Mouse (Mus musculus): Measurements from ENCODE around the gene Tnks1bp1.

Tnks1bp1 gene

DNA sequence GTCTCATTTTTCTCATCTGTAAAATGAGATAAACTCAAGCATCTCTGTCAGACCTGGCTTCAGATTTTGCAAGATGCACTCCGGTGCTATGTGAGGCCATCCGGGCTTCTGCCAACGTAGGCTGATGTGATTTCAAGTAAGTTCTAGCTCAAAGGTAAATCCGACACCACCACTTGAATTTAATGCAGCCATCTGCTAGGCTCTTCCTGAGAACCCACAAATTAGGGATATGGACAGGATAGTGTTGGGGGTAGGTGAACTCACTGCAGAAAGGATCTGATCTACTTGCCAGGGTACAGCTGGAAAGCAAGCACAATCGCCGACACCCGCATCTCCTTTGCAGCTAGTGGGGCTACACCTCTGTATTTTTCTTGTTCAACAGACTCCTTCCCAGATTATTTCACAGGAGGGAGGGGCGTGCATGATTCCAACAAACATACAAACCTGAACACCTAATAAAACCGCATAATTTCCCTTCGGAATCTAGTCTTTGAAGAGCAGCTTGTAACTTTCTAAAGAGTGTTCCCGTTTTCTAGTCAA, 11.2 kb upstream of the Tnks1bp1 start:
- in situ Hi-C loops (cut with MboI; ENCODE audit: unreplicated experiment in 2 of 2): loop anchor here (10.0 to 25.0 kb wide), 4 partner anchors 312 to 1299 kb away; partner anchors contain the start of genes Clp1 (in 1 of the 2) and Zdhhc5 (in 1 of the 2)

DNA sequence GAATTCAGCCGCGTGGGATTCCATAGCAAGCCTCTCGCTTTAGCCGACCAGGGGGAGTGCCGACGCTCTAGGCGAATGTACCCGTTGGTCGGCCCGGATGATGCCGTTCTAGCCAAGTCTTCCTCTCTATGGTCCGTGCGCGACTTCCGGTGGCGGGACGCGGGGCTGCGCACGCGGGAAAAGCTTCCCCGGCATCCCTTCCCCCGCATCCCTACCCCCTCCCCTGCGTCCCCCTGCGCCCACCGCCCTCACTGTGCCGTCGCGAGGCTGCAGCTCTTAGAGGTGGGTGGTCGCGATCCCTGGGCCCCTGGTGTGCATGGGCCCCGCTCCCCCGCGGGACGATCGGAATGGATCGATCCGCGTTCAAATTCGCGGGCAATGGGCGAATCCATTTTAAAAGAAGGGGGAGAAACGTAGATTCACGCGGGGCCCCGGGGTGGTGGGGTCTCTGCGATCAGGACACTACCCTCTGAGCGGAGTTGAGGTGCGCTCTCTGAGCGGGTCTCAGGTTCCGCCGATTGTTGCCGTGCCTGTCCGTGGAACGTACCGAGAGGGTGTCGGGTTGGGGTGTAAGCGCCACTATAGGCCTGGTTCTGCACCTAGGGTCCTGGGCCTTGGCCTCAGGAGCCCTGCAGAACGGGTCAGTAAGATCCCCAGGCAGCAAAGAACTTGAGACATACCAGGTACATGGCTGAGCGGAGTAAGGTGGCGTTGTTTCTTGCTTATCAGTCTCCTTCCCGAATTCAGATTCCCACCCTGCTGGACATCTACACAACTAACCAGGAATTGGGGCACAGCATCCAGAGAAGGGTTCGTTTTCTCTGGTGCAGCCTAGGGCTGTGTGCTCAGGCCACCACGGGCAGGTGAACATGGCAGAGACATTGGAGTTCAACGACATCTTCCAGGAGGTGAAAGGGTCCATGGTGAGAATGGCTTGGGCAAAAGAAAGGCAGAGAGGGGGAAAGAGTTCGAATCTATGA, 10.5 kb upstream of the Tnks1bp1 start, which contains the start of the genes Ssrp1 and P2rx3:
Gene Ssrp1, plus strand, starts transcription at position 188 of the 980 bp plus-strand sequence.
Gene P2rx3, minus strand, starts transcription at position 416 of the 980 bp plus-strand sequence.
- in situ Hi-C loops (cut with MboI; ENCODE audit: unreplicated experiment in 2 of 2): loop anchor here (10.0 to 25.0 kb wide), 4 partner anchors 313 to 1300 kb away; partner anchors contain the start of genes Clp1 (in 1 of the 2) and Zdhhc5 (in 1 of the 2)

DNA sequence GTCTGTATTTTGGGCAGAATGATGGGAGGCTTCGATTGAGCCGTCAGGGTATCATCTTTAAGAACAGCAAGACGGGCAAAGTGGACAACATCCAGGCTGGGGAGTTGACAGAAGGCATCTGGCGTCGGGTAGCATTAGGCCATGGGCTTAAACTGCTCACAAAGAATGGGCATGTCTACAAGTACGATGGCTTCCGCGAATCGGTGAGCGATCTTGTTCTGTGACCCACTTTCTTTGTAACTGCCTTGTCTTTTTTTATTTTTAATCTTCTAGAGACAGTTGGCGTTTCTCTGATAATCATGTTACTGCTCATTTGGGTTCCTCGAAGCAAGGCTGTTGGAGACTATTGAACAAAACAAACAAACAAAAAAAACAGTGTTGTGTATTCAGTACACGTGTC, 9.5 kb upstream of the Tnks1bp1 start:
- in situ Hi-C loops (cut with MboI; ENCODE audit: unreplicated experiment in 2 of 2): loop anchor here (10.0 to 25.0 kb wide), 4 partner anchors 314 to 1301 kb away; partner anchors contain the start of genes Clp1 (in 1 of the 2) and Zdhhc5 (in 1 of the 2)

DNA sequence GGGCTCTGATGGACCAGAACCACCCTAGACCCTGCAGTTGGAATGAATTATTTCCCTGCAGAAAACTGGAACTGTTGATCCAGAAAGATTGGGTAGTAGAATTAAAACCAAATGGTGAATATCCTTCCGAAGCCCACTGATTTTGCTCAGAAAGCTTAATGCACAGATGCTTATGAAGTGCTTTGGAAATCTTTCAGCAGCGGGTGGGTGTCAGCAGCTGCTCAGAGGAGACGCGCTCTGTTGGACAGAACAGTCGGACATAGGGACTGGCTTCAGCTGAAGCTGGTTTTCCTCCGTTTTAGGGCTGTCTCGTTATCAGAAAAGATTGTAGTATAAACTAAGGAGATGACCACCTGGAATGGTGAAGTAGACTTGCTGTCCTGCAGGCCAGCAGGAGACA, 4.2 kb upstream of the Tnks1bp1 start:
- in situ Hi-C loops (cut with MboI; ENCODE audit: unreplicated experiment in 2 of 2): loop anchor here (5.0 to 25.0 kb wide), 5 partner anchors 331 to 1399 kb away; partner anchors contain the start of genes Calcrl (in 1 of the 2), Zc3h15 (in 1 of the 2) and Zdhhc5 (in 1 of the 2)

DNA sequence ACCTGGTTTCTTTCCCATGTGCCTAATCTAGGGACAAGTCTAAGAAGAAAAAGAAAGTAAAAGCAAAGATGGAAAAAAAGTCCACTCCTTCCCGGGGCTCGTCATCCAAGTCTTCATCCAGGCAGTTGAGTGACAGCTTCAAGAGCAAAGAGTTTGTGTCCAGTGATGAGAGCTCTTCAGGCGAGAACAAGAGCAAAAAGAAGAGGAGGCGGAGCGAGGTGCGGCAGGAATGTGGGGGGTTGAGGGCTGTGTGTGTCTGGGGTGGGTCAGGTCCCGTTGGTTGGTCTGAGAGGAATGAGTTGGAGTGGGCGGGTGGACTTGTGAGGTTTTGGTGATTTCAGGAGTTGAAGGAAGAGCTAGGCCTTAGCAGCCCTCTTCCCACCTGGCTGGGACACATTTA, 1.6 kb upstream of the Tnks1bp1 start:
- in situ Hi-C loops (cut with MboI; ENCODE audit: unreplicated experiment in 2 of 2): loop anchor here (10.0 to 25.0 kb wide), 4 partner anchors 334 to 1401 kb away; partner anchors contain the start of genes Zc3h15 (in 1 of the 2) and Zdhhc5 (in 1 of the 2)

DNA sequence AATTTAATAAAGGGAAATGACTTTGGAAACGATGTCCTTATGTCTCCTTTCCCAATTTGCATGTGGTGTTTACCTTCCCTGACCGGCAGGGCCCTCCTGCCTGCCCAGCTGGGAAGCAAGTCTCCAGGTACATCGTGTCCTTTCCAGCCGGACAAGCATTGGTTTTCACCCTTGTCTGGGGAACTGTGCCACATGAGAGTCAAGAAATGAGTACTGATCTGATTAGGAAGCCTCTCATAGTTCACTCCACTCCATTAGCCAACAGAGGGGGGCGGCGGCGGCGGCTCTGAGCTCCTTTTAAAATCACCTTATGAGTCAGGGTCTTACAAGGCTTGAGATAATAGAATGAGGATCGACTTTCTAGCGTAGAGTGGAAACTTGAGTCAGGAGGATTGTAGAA, 741 bp upstream of the Tnks1bp1 start:
- in situ Hi-C loops (cut with MboI; ENCODE audit: unreplicated experiment in 2 of 2): loop anchor here (10.0 to 25.0 kb wide), 4 partner anchors 335 to 1402 kb away; partner anchors contain the start of genes Zc3h15 (in 1 of the 2) and Zdhhc5 (in 1 of the 2)

DNA sequence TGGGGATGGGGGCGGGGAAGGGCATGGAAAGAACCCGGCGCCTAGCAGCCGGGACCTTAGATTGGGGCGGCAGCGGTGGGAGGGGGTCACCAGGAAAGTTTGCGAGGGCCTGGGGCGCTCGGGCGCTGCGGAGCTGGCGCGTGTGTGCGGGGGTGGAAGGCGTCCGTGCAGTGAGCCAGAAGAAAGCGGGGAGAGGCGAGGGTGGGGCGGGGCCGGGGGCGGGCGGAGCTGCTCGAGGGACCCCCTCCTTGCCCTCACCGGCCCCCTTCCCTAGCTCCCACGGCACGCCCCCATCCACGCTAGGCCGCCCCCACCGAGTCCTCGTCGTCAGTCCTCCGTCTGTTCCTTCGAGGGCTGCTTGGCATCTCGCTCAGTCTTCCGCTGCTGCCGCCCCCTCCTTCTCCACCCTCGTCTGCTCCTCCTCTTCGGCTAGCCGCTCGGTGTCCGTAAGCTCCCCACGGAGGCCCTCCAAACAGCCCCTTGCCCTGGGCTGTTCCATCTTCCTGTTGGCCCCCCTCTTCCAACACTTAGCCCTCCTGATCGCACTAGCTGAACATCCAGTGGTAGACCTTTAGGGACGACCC, 438 bp downstream of the Tnks1bp1 start:
- in situ Hi-C loops (cut with MboI; ENCODE audit: unreplicated experiment in 2 of 2): loop anchor here (10.0 to 25.0 kb wide), 4 partner anchors 336 to 1403 kb away; partner anchors contain the start of genes Zc3h15 (in 1 of the 2) and Zdhhc5 (in 1 of the 2)

DNA sequence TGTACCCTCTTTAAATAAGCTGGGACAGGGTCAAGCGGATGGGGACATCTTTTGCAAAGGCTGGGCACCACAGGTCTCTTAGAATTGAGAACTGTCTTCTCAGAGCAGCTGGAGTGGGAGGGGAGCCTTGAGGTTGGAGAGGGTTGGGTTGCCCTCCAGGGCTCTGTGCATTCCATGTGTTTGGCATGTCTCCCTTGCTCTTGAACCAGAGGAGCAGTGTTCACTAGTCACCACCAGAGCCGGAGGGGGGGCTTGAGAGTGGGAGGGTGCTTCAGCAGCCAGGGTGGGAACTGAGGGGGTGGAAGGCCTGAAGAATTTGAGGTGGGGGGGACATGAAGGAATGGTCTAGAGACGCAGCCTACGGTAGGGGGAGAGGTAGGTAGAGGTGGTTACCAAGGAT, 1.5 kb downstream of the Tnks1bp1 start:
- in situ Hi-C loops (cut with MboI; ENCODE audit: unreplicated experiment in 2 of 2): loop anchor here (10.0 to 25.0 kb wide), 4 partner anchors 337 to 1404 kb away; partner anchors contain the start of genes Zc3h15 (in 1 of the 2) and Zdhhc5 (in 1 of the 2)

DNA sequence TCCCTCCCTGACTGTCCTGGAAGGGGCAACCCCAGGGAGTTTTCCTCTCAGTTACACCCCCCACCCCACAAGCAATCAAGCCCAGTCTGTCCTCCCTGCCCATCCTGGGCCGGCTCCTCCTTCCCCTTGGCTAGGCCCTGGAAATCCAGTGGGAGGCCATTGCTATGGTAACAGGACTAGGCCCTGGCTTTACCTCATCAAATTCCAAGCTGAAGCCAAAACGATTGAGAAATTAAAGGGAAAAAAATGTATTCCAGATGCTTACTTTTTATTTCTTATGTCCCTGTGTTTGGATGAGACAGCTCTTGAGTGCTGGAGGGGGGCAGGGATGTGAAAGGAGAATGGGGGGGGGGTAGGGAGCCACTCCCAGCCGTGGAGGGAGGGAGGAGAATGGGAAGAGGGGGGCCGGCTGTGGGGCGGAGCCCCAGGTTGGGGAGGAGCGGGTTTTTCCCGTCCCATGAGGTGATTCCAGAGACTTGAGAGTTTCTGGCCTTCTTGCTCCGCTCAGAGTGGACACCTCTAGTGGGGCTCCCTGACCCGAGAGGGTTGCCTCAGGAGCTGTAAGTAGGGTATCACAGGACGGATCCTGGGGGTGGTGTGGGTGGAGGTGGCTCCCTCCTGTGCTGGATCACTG, 2.3 kb downstream of the Tnks1bp1 start:
- in situ Hi-C loops (cut with MboI; ENCODE audit: unreplicated experiment in 2 of 2): no loop called here

DNA sequence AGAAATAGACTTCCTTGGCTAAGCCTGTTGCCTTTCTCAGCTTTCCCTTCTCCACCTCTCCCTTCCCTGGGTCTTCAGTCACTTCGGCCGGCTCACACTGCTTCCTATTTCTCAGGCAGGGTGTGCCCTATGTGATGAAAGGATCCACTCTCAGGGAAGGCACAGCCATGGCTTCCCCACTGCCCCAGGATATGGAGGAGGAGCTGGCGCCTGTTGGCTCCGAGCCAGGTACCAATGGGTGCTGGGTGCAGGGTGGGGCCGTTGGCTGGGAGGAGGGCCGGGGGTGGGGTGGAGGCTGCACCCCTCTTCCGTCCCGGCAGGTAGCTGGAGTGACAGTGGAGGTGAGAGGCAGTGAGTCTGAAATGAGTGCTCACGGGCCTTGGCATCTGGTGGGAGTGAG, 2.9 kb downstream of the Tnks1bp1 start:
- in situ Hi-C loops (cut with MboI; ENCODE audit: unreplicated experiment in 2 of 2): no loop called here

DNA sequence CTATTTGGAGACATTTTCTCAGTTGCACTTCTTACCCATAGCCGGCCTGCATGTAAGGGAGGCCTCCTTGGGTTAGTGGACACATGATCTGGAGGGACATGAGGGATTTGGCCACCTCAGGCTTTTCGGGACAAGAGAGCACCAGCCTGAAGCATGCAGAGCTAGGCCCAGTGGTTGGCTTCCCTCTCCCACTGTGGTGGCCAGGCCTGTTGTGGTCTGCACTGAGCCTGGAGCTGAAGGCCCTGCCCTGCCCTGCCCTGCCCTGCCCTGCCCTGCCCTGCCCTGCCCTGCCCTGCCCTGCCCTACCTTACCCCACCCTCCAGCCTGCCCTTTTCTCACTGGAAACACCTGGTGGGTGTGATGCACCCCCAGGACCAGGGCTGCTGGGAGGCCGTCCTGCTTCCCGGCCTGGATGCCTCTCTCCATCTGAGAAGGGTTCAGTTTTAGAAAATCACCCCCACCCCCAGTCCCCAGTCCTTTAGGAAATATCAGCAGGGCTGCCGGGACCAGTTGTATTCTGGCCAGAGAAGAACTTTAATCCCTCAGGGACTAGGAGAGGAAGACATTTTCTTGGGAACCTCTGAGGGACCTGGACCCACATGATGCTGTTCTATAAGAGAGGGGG, 5.5 kb downstream of the Tnks1bp1 start:
- in situ Hi-C loops (cut with MboI; ENCODE audit: unreplicated experiment in 2 of 2): no loop called here

DNA sequence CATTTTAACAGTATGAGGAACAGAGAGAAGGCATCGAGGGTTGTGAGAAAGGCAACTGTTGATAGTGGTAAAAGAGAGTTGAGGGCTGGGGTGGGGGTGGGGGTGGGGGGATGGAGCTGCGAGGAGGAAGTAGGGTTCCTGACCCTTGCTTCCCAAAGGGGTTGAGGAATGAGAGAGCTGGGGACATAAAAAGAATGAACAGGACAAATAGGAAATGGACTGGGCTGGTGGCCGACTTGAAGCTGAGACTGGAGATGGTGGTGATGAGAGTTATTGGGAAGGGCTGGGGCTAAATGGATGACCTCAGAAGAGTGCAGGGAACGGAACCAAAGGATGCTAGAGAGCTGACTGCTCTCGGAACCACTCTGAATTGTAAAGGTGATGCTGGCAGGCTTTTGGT, 8.9 kb downstream of the Tnks1bp1 start:
- in situ Hi-C loops (cut with MboI; ENCODE audit: unreplicated experiment in 2 of 2): no loop called here

DNA sequence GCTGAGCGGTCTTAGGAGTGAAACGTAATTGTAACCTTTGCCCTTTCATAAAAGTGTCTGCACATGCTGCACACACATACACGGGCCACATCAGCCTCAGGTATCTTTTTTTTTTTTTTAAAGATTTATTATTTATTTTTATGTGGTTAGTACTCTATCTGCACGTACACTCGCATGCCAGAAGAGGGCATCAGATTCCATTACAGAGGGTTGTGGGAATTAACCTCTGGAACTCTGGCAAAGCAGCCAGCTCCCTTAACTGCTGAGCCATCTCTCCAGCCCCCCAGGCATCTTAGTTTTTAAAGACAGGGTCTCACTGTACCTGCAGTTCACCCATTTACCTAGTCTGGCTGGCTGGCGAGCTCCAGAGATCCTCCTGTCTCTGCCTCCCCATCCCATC, 11.9 kb downstream of the Tnks1bp1 start:
- in situ Hi-C loops (cut with MboI; ENCODE audit: unreplicated experiment in 2 of 2): no loop called here

DNA sequence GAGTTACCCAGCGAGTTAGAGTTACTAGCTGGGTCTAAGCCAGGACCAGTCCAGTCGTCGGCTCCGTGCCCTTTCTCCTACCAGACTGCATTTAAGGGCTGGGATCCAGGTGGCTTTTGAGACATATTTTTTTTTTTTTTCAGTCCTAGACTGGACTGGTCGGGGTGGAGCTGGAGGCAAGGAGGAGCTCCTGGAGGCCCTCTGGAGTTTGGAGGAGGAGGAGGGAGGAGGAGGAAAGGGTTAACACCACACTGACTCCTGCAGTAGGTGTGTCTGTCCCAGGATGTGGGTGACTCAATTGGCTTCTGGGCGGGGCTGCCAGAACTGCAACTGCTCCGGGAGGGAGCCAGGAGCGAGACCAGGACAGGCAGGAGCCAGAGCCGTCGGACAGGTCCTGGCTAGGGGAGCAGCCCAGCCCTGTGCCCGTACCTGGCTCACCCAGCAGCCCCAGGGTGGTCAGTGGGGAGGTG, 12.8 kb downstream of the Tnks1bp1 start:
- in situ Hi-C loops (cut with MboI; ENCODE audit: unreplicated experiment in 2 of 2): no loop called here

DNA sequence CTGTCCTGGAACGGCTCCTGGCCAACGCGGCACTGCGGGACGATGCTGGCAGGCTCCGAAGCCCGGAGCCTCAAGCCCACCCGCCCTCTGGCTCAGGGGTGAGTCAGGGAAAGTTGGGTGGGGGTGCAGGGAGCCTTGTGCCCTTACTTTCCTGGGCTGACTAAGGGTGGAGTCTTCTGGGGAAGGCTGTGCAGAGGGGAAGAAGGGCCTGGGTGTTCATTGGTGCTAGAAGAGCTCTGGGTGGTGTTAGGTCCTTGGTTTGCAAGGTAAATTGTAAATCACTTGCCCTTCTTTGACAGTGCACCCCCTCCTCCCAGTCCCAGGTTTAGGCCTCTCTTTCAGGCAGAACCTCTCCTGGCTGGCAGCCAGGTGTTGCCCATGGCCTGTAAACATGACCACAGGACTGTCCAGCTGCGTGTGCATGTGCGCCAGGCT, 13.3 kb downstream of the Tnks1bp1 start:
- in situ Hi-C loops (cut with MboI; ENCODE audit: unreplicated experiment in 2 of 2): no loop called here

DNA sequence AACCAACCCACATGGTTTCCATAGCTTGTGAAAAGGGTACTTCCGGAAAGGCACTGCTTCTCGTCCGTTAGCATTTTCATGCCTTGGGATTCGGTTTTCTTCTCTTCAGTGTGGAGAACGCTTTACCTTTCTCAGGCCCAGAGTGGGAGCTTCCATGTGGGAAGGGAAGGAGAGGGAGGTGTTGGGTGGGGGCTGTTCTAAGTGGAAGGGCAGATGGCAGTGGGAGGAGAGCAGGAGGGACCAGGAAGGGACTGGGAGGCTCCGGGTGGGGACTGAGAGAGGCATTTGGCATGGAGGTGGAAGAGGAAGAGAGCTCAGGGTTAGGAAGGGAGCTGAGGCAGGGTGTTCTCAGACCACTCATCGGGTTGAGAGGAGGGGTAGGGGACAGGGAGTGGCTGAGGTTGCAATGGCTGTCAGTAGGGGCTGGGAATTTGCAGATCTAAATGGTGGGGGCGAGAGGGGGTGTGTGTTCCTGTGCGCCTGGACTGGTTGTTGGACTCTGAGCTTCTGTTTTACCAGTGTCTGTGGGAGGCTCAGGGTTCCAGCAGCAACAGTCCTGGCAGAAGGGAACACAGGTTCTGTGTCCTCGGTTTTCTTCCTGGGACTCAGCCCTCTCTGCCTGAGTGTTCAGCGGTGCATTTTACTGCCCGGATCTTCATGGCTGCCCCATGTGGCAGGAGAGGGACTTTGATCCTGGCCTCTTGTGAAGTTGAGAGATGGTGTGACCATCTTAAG, 17.5 kb downstream of the Tnks1bp1 start:
- in situ Hi-C loops (cut with MboI; ENCODE audit: unreplicated experiment in 2 of 2): no loop called here

DNA sequence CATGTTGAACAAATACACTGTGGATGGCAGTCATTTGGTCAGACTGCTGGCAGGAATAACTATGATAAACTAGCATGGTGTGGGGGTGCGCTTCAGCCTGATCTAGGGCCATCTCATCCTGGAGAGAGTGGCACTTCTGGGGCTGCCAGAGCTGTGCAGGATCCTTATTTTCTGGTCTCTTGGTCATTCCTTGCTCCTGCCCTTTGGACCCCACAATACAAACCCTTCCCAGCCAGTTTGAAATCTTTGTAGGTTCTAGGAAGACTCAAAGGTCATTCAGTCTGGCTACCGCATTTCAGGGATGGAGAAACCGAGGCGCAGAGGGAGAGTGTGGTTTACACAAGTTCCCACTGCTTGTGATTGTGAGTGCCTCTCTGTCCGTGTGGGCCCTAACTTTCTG, 19.1 kb downstream of the Tnks1bp1 start:
- in situ Hi-C loops (cut with MboI; ENCODE audit: unreplicated experiment in 2 of 2): no loop called here

DNA sequence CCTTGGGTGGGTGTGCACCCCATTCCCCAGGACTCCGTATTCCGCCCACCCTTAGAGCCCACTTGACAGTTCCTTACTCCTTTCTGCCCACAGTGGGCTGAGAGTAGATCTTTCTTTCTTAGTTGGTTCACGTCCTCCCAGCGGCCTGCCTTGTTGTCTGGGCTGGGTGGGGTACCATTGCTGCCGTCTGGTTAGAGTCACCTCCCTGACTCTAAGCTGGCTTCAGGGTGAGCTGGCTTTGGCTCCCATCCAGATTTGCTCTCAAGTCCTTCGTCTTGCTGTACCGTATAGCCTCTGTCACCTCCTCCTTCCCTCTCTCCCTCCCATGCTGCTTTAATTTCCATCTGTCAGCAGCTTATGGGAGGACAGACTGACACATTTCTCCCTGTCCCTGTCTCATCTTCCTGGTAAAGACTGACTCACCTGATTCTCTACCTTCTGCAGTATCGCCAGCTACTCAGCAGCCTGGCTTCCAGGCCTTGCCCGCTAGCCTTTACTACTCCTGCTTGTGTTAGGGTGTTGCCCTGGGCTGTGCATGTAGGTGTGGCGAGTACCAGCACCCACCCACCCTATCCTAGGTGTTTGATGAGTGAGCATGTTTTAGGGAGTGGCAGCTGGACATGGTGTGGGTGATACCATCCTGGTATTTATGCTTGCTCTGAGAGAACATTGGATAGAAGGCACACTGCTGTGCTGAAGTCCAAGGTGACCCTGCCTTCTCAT, 20.2 kb downstream of the Tnks1bp1 start:
- in situ Hi-C loops (cut with MboI; ENCODE audit: unreplicated experiment in 2 of 2): no loop called here
